Comparison of ENCODE assay signal across 28 mouse cellular contexts in the genomic region with DNA sequence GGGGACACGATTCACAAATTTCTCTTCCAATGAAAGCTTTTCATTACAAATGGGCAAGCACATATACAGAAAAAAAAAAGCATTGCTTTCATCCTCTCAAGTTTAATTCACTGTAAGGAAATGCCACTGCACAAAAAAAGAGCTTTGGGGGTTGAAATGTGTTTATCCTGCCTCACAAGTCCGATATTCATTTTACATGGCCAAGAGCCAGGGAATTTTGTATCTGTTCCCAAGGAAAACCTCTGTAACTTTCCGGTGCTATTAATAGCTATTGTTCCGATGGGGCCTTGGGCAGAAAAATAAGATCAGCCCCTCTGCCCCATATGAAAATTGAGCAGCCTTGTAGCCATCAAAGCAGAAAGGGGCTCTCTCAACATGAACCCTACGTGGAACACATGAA.
DNase-seq lines count a peak whose midpoint lies in the region; ATAC-seq and TF ChIP-seq lines count a peak whose summit lies in the region.
"Had no signal": no experiment of that assay in that cellular context is flagged by ENCODE, and none has a peak within 500 bp of the region (broad histone marks: within the 10 kb centered on the region; RNA-seq: fewer than 3 reads in every experiment).

No protein-coding gene starts in this region.

- no peak for TF ChIP-seq EP300 in liver, postnatal 0 days (IDR thresholded peaks at IDR 0.05; ENCODE audit: low read depth)

- H3K9me3 ChIP-seq in heart, embryonic 12.5 days (replicated peaks) = peaks cover 5% of the 10 kb centered on the region
- H3K9me3 ChIP-seq in heart, embryonic 16.5 days (replicated peaks; ENCODE audit: control insufficient read depth, low read length) = 0 out of 2 replicates have a peak, but pooled peaks cover 2% of the 10 kb centered on the region
- no peaks in the 10 kb centered on the region for H3K9me3 ChIP-seq in heart, embryonic 10.5 days
- H3K9me3 ChIP-seq in liver, postnatal 0 days (ENCODE audit: low read length) = peaks cover 2% of the 10 kb centered on the region; the same call in 1 of the 2 replicates
- H3K9me3 ChIP-seq: forebrain, embryonic 13.5 days; hindbrain, embryonic 15.5 days; neural tube, embryonic 15.5 days had no signal

- intact Hi-C loops in heart, postnatal 10 days (cut with DNase I) = no loop called here

- no peaks in the 10 kb centered on the region for H3K36me3 ChIP-seq in heart, embryonic 12.5 days
- no peaks in the 10 kb centered on the region for H3K36me3 ChIP-seq in heart, embryonic 16.5 days (ENCODE audit: control insufficient read depth, insufficient read depth)
- H3K36me3 ChIP-seq in heart, embryonic 10.5 days = no peaks in the 10 kb centered on the region
- no peaks in the 10 kb centered on the region for H3K36me3 ChIP-seq in liver, adult 2 months (ENCODE audit: control insufficient read depth, insufficient read depth, low read length)
- no peaks in the 10 kb centered on the region for H3K36me3 ChIP-seq in liver, postnatal 0 days (replicated peaks; ENCODE audit: insufficient read depth, low read length)
- H3K36me3 ChIP-seq: heart, embryonic 13.5 days; hindbrain, embryonic 10.5 days; hindbrain, embryonic 15.5 days; limb, embryonic 12.5 days; liver, embryonic 12.5 days; neural tube, embryonic 15.5 days had no signal

- no peaks in the 10 kb centered on the region for H3K27me3 ChIP-seq in heart, embryonic 12.5 days (replicated peaks)
- H3K27me3 ChIP-seq in heart, embryonic 16.5 days (ENCODE audit: control insufficient read depth, insufficient read depth, low read length) = no peaks in the 10 kb centered on the region
- 0 out of 2 replicates have a peak, but pooled peaks cover 5% of the 10 kb centered on the region for H3K27me3 ChIP-seq in heart, embryonic 10.5 days (ENCODE audit: insufficient read depth, poor library complexity, severe bottlenecking)
- no peaks in the 10 kb centered on the region for H3K27me3 ChIP-seq in liver, adult 2 months (ENCODE audit: control insufficient read depth, insufficient read depth, low read length)
- H3K27me3 ChIP-seq in liver, postnatal 0 days (ENCODE audit: insufficient read depth, low read length) = no peaks in the 10 kb centered on the region
- H3K27me3 ChIP-seq: hindbrain, embryonic 15.5 days; liver, embryonic 12.5 days; neural tube, embryonic 15.5 days had no signal

- WGBS in heart, embryonic 12.5 days = 46% methylated on average over 5 of the region's 5 CpGs
- 34% methylated on average over 5 of the region's 5 CpGs for WGBS in heart, embryonic 16.5 days
- 71% methylated on average over 5 of the region's 5 CpGs for WGBS in heart, embryonic 10.5 days
- 76% methylated on average over 5 of the region's 5 CpGs for WGBS in liver, adult 2 months
- WGBS in liver, postnatal 0 days (ENCODE audit: insufficient replicate concordance) = 71% methylated on average over 5 of the region's 5 CpGs

- peaks cover 12% of the 10 kb centered on the region for H3K4me1 ChIP-seq in heart, embryonic 12.5 days (replicated peaks)
- peaks cover 10% of the 10 kb centered on the region for H3K4me1 ChIP-seq in heart, embryonic 16.5 days (ENCODE audit: control insufficient read depth, insufficient read depth, low read length)
- H3K4me1 ChIP-seq in heart, embryonic 10.5 days = no peaks in the 10 kb centered on the region
- H3K4me1 ChIP-seq in liver, adult 2 months (ENCODE audit: control insufficient read depth, insufficient read depth, low read length) = no peaks in the 10 kb centered on the region
- no peaks in the 10 kb centered on the region for H3K4me1 ChIP-seq in liver, postnatal 0 days (ENCODE audit: insufficient read depth)
- H3K4me1 ChIP-seq: limb, embryonic 12.5 days; liver, embryonic 12.5 days had no signal

- H3K79me2 ChIP-seq in liver, adult 2 months (ENCODE audit: control insufficient read depth, insufficient read depth, low read length) = no peaks in the 10 kb centered on the region

- no peak for ATAC-seq in heart, embryonic 12.5 days (ENCODE audit: insufficient number of reproducible peaks, low FRiP score)
- ATAC-seq in heart, embryonic 16.5 days (replicated peaks; ENCODE audit: extremely low read depth, insufficient read depth, low FRiP score) = no peak
- no peak for ATAC-seq in liver, postnatal 0 days
- ATAC-seq: CD4-positive, CD25-positive, alpha-beta regulatory T cell, adult 4 months; forebrain, embryonic 13.5 days; inflammation-experienced regulatory T-cells, adult 6 months; liver, embryonic 12.5 days had no signal

- no peak overlapping the region for H3K4me2 ChIP-seq in heart, embryonic 12.5 days
- H3K4me2 ChIP-seq in heart, embryonic 16.5 days (ENCODE audit: low read depth, low read length) = peak overlapping the region; percentile 25; the same call in 1 of the 2 replicates
- H3K4me2 ChIP-seq in liver, postnatal 0 days (ENCODE audit: low read depth, low read length) = no peak overlapping the region
- H3K4me2 ChIP-seq: forebrain, embryonic 13.5 days; heart, embryonic 13.5 days; limb, embryonic 12.5 days; liver, embryonic 12.5 days; neural tube, embryonic 15.5 days had no signal

- TF ChIP-seq POLR2A in liver, adult 2 months (IDR thresholded peaks at IDR 0.05; ENCODE audit: extremely low read depth, insufficient read depth, low read length) = no peak

- no peak for TF ChIP-seq CTCF in liver, adult 2 months (IDR thresholded peaks at IDR 0.05; ENCODE audit: low read depth, low read length)
- TF ChIP-seq CTCF in liver, postnatal 0 days (IDR thresholded peaks at IDR 0.05; ENCODE audit: low read depth) = no peak

- no peak overlapping the region for H3K4me3 ChIP-seq in heart, embryonic 12.5 days
- no peak overlapping the region for H3K4me3 ChIP-seq in heart, embryonic 16.5 days (ENCODE audit: low read length)
- H3K4me3 ChIP-seq in heart, embryonic 10.5 days = no peak overlapping the region
- no peak overlapping the region for H3K4me3 ChIP-seq in liver, adult 2 months (ENCODE audit: insufficient read depth, low read depth, low read length)
- no peak overlapping the region for H3K4me3 ChIP-seq in liver, postnatal 0 days (ENCODE audit: low read depth, low read length)
- H3K4me3 ChIP-seq: forebrain, embryonic 13.5 days; heart, embryonic 13.5 days; hindbrain, embryonic 10.5 days; hindbrain, embryonic 15.5 days; limb, embryonic 12.5 days; liver, embryonic 12.5 days; neural tube, embryonic 15.5 days had no signal

- H3K9ac ChIP-seq in heart, embryonic 12.5 days = no peak overlapping the region
- H3K9ac ChIP-seq in heart, embryonic 16.5 days (ENCODE audit: low read length) = no peak overlapping the region
- no peak overlapping the region for H3K9ac ChIP-seq in liver, adult 2 months (ENCODE audit: low read depth, low read length)
- H3K9ac ChIP-seq in liver, postnatal 0 days (replicated peaks) = no peak overlapping the region
- H3K9ac ChIP-seq: forebrain, embryonic 13.5 days; heart, embryonic 13.5 days; hindbrain, embryonic 15.5 days; limb, embryonic 12.5 days; liver, embryonic 12.5 days; neural tube, embryonic 15.5 days had no signal

- H3K27ac ChIP-seq in heart, embryonic 12.5 days (ENCODE audit: poor library complexity, severe bottlenecking) = no peak overlapping the region
- no peak overlapping the region for H3K27ac ChIP-seq in heart, embryonic 16.5 days (ENCODE audit: low read length)
- no peak overlapping the region for H3K27ac ChIP-seq in heart, embryonic 10.5 days
- no peak overlapping the region for H3K27ac ChIP-seq in liver, adult 2 months (replicated peaks; ENCODE audit: insufficient read depth, low read depth, low read length)
- no peak overlapping the region for H3K27ac ChIP-seq in liver, postnatal 0 days (ENCODE audit: low read depth)
- H3K27ac ChIP-seq: forebrain, embryonic 13.5 days; heart, embryonic 13.5 days; hindbrain, embryonic 10.5 days; hindbrain, embryonic 15.5 days; kidney, postnatal 0 days; limb, embryonic 12.5 days; liver, embryonic 12.5 days; neural tube, embryonic 15.5 days had no signal

- peak; percentile 89 for DNase-seq in heart, adult 11 months
- DNase-seq in heart, embryonic 10.5 days (ENCODE audit: low spot score) = no peak
- peak; percentile 4 for DNase-seq in liver, adult 2 months (ENCODE audit: extremely low read depth, low read depth, low spot score)
- no peak for DNase-seq in liver, postnatal 0 days
- DNase-seq in heart, postnatal 10 days = peak; percentile 42 to 47
- DNase-seq in right cerebral cortex, adult 2 months (ENCODE audit: low spot score in 2 of 2) = no peak
- DNase-seq: cerebellum, adult 2 months; cerebellum, postnatal 14 days; gastrocnemius, postnatal 25 days; kidney, adult 2 months; lung, adult 18-20 months; lung, postnatal 14 days; retina, postnatal 1 day; right cerebral cortex, postnatal 25 days; spleen, adult 18-20 months; thymus, postnatal 4 days had no signal

Comparison
In these comparisons a context has a peak if more than half of its experiments do, and no peak if none do; other contexts are left out.
1. DNase-seq: peak in heart, adult 11 months (single experiment), liver, adult 2 months (single experiment) and heart, postnatal 10 days (2 of 2); none in heart, embryonic 10.5 days (single experiment), liver, postnatal 0 days (single experiment) and right cerebral cortex, adult 2 months (0 of 2).